Mouse (Mus musculus) embryonic facial prominence, embryonic 12.5 days (tissue): ENCODE data around the gene Rbbp7. TPM values are rescaled to one million over a fixed set of nuclear protein-coding genes. Genes with fewer than 3 reads are reported as not detected.

ENCODE experiments used
- polyA plus RNA-seq: library from polyadenylated mRNA; unstranded; fragments of >200 nt; fragmentation: Nextera tagmentation; extraction: Ambion mirVana; gene quantifications from 2 replicates; pipeline ENCODE4 v1.2.1, GENCODE M21; 2016

Gene Rbbp7
- polyA plus RNA-seq, 1 experiment from 2014 or later, result 402 TPM

Other genes starting within 250 kb of the Rbbp7 start
- 0.95 and 1.4 TPM in 2 replicates for gene Reps2, start 116.8 kb upstream of the Rbbp7 start, polyA plus RNA-seq
- 17.1 TPM in 2 replicates for gene Txlng, start 69.1 kb downstream of the Rbbp7 start, polyA plus RNA-seq
- 47.0 and 49.4 TPM in 2 replicates for gene Syap1, start 128.0 kb downstream of the Rbbp7 start, polyA plus RNA-seq
- 99.0 and 103 TPM in 2 replicates for gene Ctps2, start 140.8 kb downstream of the Rbbp7 start, polyA plus RNA-seq
- not detected in 2 replicates for gene S100g, start 204.2 kb downstream of the Rbbp7 start, polyA plus RNA-seq